Mouse (Mus musculus) small intestine, adult 2 months (tissue): ENCODE results near the gene Sdsl.

Experiments used
- CTCF ChIP-seq: fragments of 200-500 bp; IDR thresholded peaks from 2 replicates; pipeline ENCODE4 v1.5.1; 2012; ENCODE audit warnings: low read depth, mild to moderate bottlenecking, control low read depth, inconsistent platforms, low read length, moderate library complexity, mixed read lengths; ENCODE audit not compliant: insufficient replicate concordance, insufficient read length; ENCODE audit errors: extremely low read depth
- POLR2A ChIP-seq: fragments of 200-500 bp; IDR thresholded peaks from 2 replicates; pipeline ENCODE4 v1.6.1; 2012; ENCODE audit warnings: low read depth, mild to moderate bottlenecking, control low read depth, inconsistent platforms, low read length, moderate library complexity

DNA sequence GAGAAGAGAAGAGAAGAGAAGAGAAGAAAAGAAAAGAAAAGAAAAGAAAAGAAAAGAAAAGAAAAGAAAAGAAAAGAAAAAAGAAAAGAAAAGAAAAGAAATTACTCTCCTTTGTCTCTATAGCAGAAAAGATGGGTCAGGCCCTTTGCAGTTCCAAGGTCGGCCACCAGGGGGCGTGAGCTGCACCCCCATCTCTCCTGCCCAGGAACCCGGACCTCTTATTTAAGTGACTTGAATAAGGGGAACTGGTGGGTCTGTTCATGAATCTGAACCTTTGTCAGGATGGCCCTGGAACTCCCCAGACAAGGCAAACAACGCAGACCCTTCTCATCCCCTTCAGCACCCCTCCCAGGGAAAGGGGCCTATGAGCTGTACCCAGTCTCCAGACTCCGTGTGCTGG is 7.5 kb downstream of the Sdsl start:
- TF ChIP-seq POLR2A (no peak), CTCF (peak; percentile 78; the same call in 1 of the 2 replicates)
